Mouse (Mus musculus): ENCODE measurements around the gene Baiap2l1. TPM values are rescaled to one million over a fixed set of nuclear protein-coding genes. Genes with fewer than 3 reads are reported as not detected.
"Not testable (repeated sequence)": the region's sequence is repeated elsewhere in the genome, so short reads cannot be mapped to it uniquely, and the experiment has no call there.

Gene Baiap2l1
- total RNA-seq, 2 experiments from 2014 or later, result 5.1 to 7.0 TPM

DNA sequence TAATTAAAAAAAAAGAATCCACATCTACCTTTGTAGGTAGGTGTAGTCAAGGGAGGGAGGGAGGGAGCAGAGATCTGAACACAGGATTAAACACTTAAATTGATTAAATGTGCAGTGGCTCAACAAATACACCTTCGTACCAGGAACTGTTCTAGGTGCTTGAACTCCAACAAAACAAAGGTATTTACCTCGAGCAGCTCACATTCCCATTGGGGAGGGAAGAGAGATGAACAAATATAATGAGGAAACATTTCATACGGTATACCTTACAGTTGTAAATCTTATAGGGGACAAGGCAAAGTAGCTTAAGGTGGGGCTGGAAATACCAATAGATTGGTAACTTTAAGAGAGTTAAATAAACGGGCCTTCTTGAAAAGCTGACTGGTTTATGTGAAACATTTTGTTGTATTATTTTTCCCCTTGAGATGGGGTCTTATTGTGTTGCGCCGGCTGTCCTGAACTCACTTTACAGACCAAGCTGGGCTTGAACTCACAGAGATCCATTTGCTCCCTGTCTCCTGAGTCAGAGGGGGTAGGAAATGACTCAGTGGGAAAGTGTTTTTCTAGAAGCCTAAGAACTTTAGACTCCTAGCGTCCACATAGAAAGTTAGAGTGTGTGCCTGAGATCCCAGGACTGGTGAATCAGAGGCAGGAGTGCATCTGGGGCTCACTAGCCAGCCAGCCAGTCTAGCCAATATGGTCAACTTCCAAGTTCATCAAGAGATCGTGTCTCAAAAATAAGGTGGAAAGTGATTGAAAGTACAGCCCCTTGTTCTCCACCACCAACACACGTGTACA, 5.5 kb downstream of the Baiap2l1 start:
- no peak for DNase-seq
- intact Hi-C loops (cut with DNase I), result no loop called here

DNA sequence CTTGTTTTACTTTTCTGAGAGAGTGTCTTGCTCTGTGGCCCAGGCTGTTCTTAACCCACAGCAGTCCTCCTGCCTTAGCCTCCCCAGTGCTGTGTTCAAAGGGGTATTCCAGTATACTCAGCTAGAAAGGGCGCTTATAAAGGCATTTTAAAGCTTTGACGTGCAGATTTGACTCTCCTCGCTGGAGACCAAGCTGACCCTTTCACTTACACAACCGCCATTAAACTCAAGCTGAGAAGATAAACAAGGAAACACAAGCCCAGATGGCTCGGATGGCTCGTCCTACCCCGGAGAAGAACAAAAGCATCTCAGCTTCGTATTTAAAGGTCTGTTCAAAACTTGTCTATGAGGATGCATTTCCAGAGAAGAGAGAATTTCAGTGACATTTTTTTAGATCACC, 6.7 kb downstream of the Baiap2l1 start:
- no peak for DNase-seq
- intact Hi-C loops (cut with DNase I), result no loop called here

DNA sequence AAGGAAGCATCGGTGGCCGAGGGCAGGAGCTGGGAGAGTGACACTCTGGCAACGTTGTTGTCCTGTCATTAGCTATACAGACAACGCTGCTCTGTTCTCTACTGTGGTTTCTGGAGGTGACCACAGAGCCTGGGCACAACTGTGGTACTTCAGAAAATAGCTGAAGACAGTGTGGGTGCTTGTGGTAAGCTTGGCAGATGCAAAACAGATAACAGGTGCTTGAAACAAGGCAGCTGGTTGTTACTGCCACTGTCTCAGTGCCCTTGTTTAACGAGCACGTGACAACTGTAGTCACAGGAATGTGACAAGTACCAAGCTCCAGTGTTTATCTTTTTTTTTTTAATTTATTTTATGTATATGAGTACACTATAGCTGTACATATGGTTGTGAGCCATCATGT, 13.3 kb downstream of the Baiap2l1 start:
- DNase-seq, result no peak
- intact Hi-C loops (cut with DNase I), result no loop called here

DNA sequence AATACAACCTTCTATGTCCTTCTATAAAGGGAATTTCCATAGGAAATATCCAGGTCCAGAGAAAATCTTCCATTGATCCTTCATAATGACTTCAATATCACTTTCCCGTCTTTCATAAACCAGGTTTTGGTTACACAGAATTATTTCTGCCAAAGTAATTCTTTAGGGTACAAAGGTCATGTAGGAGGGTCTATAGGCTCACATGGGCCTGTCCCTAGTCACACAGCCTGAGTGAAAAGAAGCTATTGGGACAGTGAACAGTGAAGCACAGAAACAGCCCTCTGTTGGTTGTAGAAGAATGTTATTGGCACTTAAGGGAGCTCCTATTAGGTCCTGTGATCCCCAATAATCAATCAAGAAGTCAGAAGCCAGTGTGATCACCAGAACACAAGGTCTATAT, 16.8 kb downstream of the Baiap2l1 start:
- intact Hi-C loops (cut with DNase I), result no loop called here
- no peak for DNase-seq

DNA sequence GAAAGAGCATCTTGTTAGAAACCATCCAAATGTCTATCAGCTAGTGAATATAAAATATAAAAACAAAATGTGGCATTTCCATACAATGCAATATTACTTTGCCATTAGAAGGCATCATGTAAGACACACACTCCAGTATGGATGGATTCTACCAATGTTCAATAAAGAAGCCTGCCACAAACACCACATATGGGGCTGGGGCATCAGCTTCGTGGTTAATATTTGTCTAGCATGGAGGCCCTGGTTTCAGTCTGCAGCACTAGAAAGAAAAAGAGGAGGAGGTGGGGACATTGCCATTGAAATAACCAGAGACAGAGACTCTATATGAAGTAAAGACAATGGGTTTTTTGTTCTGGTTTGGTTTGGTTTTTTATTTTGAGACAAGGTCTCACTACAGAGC, 19.1 kb downstream of the Baiap2l1 start:
- intact Hi-C loops (cut with DNase I), result no loop called here
- no peak for DNase-seq

DNA sequence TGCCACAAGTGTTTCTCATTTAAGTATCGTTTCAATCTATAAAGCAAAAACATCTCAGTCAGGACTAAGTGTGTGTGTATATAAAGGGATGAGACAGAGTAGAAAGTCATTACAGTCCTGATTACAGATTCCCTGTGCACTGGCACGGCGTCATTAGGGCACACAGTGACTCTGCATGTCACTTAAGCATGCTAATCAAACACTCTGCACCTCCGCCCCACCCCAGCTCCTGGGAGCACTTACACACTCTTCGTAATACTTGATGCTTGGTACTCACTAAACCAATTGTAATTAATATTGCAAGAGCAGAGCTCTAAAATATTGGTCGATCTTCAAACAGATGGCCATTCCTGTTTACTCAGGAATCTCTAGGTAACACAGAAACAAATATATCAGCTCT, 22.6 kb downstream of the Baiap2l1 start:
- DNase-seq; intact Hi-C loops (cut with DNase I): not testable (repeated sequence)

DNA sequence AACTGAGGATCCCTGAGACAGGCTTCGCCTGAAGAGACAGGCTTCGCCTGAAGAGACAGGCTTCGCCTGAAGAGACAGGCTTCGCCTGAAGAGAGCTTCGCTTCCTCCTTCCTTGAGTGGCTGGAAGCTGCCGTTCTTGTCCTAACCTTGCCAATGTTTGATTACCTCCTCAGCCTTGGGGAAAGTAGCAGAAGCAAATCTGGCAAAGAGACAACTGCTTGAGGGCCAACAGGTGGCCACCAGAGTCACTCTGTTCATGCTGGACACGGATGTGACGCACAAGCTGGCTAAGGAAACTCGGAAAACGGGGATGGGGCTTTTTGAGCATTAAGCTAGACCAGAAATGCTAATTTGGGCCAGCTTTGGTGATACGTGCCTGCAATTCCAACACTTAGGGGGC, 23.9 kb downstream of the Baiap2l1 start:
- no peak for DNase-seq
- intact Hi-C loops (cut with DNase I), result no loop called here

DNA sequence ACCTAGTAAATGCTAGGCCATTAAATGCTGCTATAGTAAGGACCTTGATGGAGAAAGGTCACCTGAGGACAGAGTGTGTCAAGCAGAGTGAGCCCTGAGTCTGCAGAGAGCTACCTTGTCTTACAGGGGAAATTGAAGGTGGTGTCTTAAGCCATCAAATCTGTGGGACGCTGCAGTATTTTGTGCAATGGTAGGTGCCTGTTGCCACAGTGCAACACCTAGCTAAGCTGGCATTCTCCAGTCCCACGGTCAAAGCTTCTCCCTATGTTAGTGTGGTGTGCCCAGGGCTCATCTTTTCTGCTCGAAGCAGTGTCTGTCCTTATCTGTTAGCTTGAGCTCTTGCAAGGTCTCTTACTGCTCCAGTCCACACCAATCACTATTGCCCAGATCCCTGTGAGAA, 35.2 kb downstream of the Baiap2l1 start:
- DNase-seq, result no peak
- intact Hi-C loops (cut with DNase I), result no loop called here

DNA sequence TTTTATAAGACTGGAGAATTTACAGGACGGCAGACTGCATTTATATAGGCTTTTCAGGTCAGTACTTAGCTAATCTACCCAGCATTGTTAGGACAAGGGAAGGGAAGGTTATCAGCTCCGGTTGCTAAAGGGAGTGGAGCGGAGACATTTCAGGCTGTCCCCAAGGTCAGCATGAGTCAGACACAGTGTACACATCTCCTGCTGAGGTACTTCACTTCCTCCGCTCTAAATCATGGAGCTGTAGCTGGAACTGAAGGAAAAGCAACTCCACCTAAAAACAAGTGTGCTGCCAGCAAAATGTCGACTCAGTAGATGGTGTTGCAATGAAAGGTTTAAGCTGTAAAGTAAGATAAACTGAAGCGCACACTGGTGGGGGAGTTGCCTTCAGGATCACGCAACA, 36.2 kb downstream of the Baiap2l1 start:
- intact Hi-C loops (cut with DNase I), result no loop called here
- DNase-seq, result peak in 1 of 2 experiments; percentile 11

DNA sequence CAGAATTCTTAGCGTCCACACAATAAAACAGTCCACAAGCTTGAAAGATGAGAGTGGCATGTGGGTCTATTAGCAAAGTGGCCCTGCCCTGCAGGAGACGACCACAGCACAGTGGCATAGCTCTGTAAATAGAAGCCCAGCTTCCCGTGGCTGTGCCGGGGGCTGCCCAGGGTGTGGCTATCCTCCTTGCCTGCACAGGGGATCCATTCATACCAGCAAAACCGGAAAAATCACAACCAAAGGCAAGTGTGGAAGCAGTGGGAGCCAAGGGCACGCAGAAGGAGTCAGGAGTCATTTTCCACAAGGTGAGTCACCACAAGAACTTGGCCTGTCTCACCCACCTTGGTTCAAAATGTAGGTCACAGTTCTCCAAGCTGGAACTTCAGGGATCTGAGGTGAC, 39.6 kb downstream of the Baiap2l1 start:
- DNase-seq, result no peak

DNA sequence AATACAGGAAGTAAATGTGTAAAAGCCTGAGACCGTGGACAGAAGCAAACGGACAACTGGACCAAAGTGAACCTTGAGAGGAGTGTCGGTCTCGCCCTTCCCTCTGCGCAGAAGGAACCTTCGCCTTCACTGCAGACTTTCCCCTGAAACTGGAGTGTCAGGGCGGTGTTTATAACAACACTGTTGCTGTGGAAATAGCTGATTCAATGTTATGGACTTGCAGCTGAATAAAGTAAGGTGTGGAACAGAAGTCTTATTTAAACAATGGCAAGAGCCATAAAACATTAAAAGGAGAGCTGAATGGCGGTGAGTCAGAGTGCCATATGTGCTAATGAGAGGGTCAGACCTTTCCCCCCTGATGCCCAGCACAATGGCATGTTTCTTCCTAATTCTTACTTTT, 40.5 kb downstream of the Baiap2l1 start:
- intact Hi-C loops (cut with DNase I), result no loop called here
- DNase-seq, result no peak

More for the DNA sequence above, 39.6 kb downstream of the Baiap2l1 start:
- intact Hi-C loops (cut with DNase I), result no loop called here

DNA sequence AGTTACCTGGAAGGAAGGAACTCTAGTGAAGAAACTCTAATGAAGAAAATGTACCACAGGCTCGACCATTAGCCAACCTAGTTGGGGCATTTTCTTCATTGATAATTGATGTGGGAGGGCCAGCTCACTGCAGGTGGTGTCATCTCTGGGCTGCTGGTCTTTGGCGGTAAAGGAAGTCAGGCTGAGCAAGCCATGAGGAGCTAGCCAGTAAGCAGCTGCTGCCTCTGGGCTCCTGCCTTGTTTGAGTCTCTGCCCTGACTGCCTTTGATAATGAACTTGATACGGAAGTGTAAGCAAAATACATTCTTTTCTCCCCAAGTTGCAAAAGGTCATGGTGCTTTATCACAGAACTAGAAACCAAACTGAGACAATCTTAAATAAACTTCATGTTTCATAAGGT, 41.5 kb downstream of the Baiap2l1 start:
- no peak for DNase-seq
- intact Hi-C loops (cut with DNase I), result no loop called here

DNA sequence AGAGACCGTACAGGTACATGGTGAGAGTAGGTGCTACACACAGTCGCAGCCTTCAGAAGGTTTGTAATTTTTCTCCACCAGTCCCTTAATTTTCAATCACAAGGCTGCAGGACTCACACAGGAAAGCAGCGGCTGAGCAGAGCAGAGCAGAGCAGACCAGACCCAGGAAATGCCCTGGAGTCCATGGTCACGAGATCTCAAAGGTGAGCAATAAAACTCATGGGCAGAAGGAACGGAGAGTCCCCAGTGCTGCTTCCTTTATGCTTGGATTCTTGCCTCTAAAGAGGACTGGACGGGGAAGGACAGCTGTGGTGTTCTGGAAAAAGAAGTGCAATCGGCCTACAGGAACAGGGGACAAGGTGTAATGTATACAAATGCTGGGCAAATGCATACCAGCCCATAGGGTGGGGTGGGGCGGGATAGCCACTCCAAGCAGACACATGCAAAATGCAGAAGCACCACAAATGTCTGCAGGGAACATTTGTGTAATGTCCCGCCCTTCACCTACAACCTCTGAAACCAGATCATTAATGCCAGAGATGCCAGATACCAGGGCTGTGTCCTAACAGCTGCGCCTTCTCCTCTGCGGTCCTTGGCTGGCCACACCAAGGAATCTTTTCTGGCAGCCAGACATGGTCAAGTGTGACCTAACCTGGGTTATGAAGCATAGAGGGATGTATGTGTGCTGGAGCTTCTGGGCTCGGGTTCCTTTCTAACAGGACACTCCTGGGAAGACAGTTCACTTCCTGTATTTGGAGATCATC, 43.0 kb downstream of the Baiap2l1 start:
- intact Hi-C loops (cut with DNase I), result no loop called here
- DNase-seq, result no peak

DNA sequence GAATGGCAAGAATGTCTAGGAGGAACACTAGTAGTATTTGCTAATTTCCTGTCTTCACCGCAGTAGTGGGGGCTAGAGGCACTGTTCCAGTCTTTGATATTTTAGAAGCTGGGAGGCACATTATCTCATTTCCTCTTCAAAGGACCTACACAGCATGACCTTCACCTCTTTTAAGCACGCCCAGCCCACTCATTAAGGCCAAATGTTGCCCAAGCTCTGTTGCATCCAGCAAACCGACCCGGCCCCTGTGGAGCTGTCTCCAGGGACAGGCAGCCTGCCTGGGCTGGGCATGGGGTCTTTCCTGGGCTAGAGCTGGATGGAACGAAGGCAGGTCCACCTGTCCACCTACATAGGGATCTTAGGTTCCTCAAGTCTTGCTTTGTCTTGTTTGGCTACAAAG, 44.6 kb downstream of the Baiap2l1 start:
- DNase-seq, result no peak
- intact Hi-C loops (cut with DNase I), result no loop called here

DNA sequence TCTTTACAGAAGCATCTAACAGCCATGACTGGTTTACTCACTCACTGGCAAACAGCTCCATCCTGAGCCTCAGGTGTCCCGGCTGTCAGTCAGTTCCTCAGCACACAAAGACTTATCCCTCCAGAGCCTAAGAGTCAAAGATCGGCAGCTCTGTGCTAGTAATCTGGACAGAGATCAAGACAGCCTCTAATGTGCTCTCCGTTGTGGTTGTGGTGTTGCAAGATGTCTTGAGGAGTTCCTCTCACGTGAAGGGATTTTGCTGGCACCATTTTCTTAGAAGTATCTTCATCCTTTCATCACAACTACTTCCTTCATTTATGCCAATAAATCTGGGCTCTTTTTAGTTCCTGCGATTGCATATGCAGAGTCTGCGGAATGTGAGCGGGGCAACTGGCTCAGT, 45.7 kb downstream of the Baiap2l1 start:
- no peak for DNase-seq
- intact Hi-C loops (cut with DNase I), result no loop called here

DNA sequence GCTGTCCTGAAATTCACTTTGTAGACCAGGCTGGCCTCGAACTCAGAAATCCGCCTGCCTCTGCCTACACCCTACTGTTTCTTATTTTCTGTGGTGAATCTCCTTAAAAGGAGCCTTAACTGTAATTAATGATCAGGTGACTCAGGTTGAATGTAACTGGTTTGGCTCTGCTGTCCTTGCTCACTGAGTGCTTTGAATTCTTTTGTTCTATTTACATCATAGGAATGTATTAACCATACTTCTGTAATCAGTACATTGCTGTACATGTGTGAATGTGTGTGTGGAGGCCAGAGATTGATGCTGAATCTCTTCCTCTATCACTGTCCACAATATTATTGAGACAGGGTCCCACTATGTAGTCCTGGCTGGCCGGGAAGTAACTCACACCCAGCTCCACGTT, 49.0 kb downstream of the Baiap2l1 start:
- no peak for DNase-seq
- intact Hi-C loops (cut with DNase I), result no loop called here

DNA sequence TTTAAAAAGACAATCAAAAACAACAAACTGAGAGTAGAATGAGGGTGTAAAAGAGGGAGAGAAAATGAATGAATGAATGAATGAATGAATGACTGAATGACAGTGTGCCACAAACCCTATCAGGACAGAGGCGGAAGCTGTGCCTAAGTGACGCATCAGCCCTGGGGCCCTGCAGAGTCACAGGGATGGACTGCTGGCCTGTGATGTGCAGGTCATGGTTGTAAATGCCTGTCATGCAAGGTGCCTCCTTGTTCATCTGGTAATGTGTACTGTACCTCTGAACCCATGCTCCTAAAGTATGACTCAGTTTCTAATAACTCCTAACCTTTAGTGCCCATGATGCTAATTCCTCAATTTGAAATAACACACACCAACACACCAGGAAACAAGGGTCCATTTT, 54.8 kb downstream of the Baiap2l1 start:
- no peak for DNase-seq
- intact Hi-C loops (cut with DNase I), result no loop called here

DNA sequence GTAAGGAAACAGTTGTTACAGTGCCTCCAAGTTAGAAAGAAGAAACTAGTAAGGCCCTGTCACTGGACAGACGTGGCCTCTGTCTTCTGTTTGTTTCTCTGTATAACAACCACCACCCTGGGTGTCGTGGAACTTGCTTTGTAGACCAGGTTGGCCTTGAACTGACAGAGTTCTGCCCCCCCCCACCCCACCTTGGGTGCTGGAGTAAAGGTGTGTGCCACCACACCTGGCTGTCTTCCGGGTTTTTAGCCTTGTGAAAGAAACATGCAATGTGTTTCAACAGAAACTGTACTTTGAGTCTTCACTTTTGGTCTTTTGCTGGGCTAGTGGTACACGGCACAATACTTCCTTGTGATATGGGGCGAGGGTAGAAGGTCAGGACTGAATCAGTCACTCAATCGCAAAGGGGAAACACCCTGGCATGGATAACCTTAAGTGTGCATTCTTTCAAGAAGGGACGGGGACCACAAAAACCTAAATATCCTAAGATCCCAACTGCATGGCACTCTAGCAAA, 61.8 kb downstream of the Baiap2l1 start:
- intact Hi-C loops (cut with DNase I), result no loop called here

DNA sequence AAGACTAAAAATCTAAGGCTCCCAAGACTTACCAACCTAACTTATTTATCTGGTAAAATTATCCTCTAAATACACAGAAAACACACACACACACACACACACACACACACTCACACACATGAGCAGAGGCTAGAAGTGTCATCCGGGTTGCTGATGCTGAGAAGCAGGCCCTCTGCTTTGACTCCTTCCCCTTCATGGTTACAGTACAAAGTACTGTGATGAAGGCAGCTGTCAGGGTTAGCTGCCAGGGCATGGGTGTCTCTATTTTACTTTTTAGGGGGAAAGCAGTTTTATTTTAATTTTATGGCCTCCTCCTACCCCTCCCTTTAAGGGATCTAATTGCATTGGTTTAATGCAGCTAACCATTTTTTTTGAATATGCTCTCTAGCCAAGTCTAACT, 62.6 kb downstream of the Baiap2l1 start:
- DNase-seq, result no peak
- intact Hi-C loops (cut with DNase I), result no loop called here

More for the DNA sequence above, 61.8 kb downstream of the Baiap2l1 start:
- no peak for DNase-seq

DNA sequence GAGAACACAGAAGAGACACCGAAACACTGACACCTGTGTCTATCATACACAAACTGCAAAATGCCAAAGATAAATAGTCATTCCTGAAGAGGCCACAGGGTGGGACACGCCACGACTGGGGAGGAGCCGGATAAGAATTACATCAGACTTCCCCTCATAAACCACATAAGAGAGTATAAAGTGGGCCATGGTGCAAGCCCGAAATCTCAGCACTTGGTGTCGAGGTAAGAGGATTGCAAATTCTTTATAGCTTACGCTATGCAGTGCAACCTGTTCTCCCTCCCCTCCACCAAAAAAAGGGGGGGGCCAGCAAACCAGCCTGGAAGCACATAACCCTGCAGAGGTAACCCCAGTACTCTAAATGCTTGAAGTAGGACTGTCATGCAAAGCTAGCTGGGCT, 63.0 kb downstream of the Baiap2l1 start:
- intact Hi-C loops (cut with DNase I), result no loop called here
- no peak for DNase-seq

DNA sequence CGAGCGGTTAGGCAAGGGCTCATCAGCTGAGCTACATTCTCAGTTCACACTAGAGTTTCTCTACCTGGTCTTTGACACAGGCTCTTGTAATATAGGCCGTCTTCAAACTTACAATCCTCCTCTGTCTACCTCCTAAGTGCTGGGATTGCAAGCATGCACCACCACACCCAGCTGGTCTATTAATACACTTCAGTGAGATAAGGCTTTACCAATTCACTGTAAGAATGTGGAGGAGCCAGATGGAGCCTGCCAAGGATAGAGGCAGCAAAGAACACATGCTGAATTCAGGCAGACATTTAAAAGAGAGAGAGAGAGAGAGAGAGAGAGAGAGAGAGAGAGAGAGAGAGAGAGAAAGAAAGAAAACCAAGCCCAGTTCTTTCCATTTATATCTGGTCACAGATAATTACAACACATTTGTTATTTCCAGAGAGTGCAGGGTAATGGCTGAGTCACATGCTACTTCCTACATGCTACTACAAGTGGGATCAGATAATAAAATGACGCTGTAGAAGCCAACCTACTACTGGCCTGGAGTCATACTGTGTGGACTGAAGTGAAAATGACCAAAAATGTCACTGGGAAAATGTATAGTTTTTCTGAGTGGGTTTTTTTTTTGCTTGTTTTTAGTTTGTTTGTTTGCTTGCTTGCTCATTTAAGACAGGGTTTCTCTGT, 68.0 kb downstream of the Baiap2l1 start:
- intact Hi-C loops (cut with DNase I), result loop anchor here (5.0 kb wide), 1 partner anchor 67 kb away; the partner anchor contains the start of gene Baiap2l1
- no peak for DNase-seq

All from heart, postnatal 36 days (tissue).